Comparison of ENCODE assay signal across 39 mouse cellular contexts in genomic region chr2:164446086-164446469, GRCm38 (mm10). TPM values are rescaled to one million over a fixed set of nuclear protein-coding genes. Genes with fewer than 3 reads are reported as not detected.
"Had no signal": no experiment of that assay in that cellular context is flagged by ENCODE, and none has a peak within 500 bp of the region (broad histone marks: within the 10 kb centered on the region; RNA-seq: fewer than 3 reads in every experiment).

No protein-coding gene starts in this region.

- ATAC-seq: forebrain, embryonic 13.5 days; forebrain, embryonic 14.5 days; forebrain, embryonic 15.5 days; forebrain, embryonic 16.5 days; forebrain, postnatal 0 days had no signal

- H3K9me3 ChIP-seq: embryonic facial prominence, embryonic 10.5 days; embryonic facial prominence, embryonic 12.5 days; embryonic facial prominence, embryonic 13.5 days; embryonic facial prominence, embryonic 15.5 days; forebrain, embryonic 10.5 days; forebrain, embryonic 12.5 days; forebrain, embryonic 13.5 days; forebrain, embryonic 15.5 days had no signal

- H3K4me2 ChIP-seq: embryonic facial prominence, embryonic 12.5 days; embryonic facial prominence, embryonic 13.5 days; embryonic facial prominence, embryonic 15.5 days; forebrain, embryonic 12.5 days; forebrain, embryonic 13.5 days; forebrain, embryonic 15.5 days had no signal

- H3K27me3 ChIP-seq: embryonic facial prominence, embryonic 13.5 days; embryonic facial prominence, embryonic 15.5 days had no signal

- DNase-seq: cerebellum, adult 18-20 months; cerebellum, adult 2 months; cerebellum, adult 8-10 months; cerebellum, adult 9-10 months; cerebellum, adult 9-11 months; cerebellum, postnatal 10 days; cerebellum, postnatal 14 days; cerebellum, postnatal 25 days; cerebellum, postnatal 36 days; embryo, embryonic 11 days; forebrain, postnatal 0 days; gastrocnemius, adult 2 months; gastrocnemius, postnatal 10 days; gastrocnemius, postnatal 14 days; gastrocnemius, postnatal 25 days; gastrocnemius, postnatal 36 days; heart, adult 11 months had no signal

- H3K27ac ChIP-seq: embryonic facial prominence, embryonic 10.5 days; embryonic facial prominence, embryonic 12.5 days; embryonic facial prominence, embryonic 13.5 days; embryonic facial prominence, embryonic 15.5 days; forebrain, embryonic 10.5 days; forebrain, embryonic 12.5 days; forebrain, embryonic 13.5 days; forebrain, embryonic 15.5 days; gastrocnemius, adult 2 months had no signal

- H3K9ac ChIP-seq: embryonic facial prominence, embryonic 12.5 days; embryonic facial prominence, embryonic 13.5 days; embryonic facial prominence, embryonic 15.5 days; forebrain, embryonic 12.5 days; forebrain, embryonic 13.5 days; forebrain, embryonic 15.5 days; forebrain, postnatal 0 days had no signal

- H3K4me3 ChIP-seq: embryonic facial prominence, embryonic 10.5 days; embryonic facial prominence, embryonic 12.5 days; embryonic facial prominence, embryonic 13.5 days; embryonic facial prominence, embryonic 15.5 days; erythroblast, embryonic 14.5 days; forebrain, embryonic 10.5 days; forebrain, embryonic 12.5 days; forebrain, embryonic 13.5 days; forebrain, embryonic 15.5 days; gastrocnemius, adult 2 months had no signal

- H3K36me3 ChIP-seq: embryonic facial prominence, embryonic 10.5 days; embryonic facial prominence, embryonic 12.5 days; embryonic facial prominence, embryonic 13.5 days; embryonic facial prominence, embryonic 15.5 days; forebrain, embryonic 10.5 days; forebrain, embryonic 12.5 days; forebrain, embryonic 15.5 days had no signal

RNA-seq across cellular contexts. Expression of gene Sdc4, which starts 2.4 kb away (rescaled TPM):
- total RNA-seq: granulocyte monocyte progenitor cell, adult 5-6 weeks had no signal

RNA-seq across cellular contexts. Expression of gene Gm20458, which starts 14.7 kb away (rescaled TPM):
- total RNA-seq: granulocyte monocyte progenitor cell, adult 5-6 weeks had no signal
- polyA plus RNA-seq: erythroblast, embryonic 14.5 days had no signal

RNA-seq across cellular contexts. Expression of gene Trp53tg5, which starts 27.4 kb away (rescaled TPM):
- total RNA-seq: common myeloid progenitor, adult 5-6 weeks; forebrain, postnatal 0 days; gastrocnemius, adult 18-20 months; gastrocnemius, adult 2 months; gastrocnemius, adult 8-10 months; gastrocnemius, postnatal 10 days; gastrocnemius, postnatal 14 days; gastrocnemius, postnatal 25 days; gastrocnemius, postnatal 36 days; gastrocnemius, postnatal 4 days; granulocyte monocyte progenitor cell, adult 5-6 weeks had no signal
- polyA plus RNA-seq: cerebellum, adult 2 months; cortical plate, adult 2 months; embryonic facial prominence, embryonic 10.5 days; embryonic facial prominence, embryonic 11.5 days; embryonic facial prominence, embryonic 12.5 days; embryonic facial prominence, embryonic 13.5 days; embryonic facial prominence, embryonic 14.5 days; embryonic facial prominence, embryonic 15.5 days; erythroblast, embryonic 14.5 days; forebrain, embryonic 10.5 days; forebrain, embryonic 11.5 days; forebrain, embryonic 12.5 days; forebrain, embryonic 13.5 days; forebrain, embryonic 14.5 days; forebrain, embryonic 15.5 days; forebrain, embryonic 16.5 days; forebrain, postnatal 0 days; frontal cortex, adult 2 months; gonadal fat pad, adult 2 months had no signal
